Mouse (Mus musculus): Measurements from ENCODE around the gene Fndc11. TPM values are rescaled to one million over a fixed set of nuclear protein-coding genes. Genes with fewer than 3 reads are reported as not detected.
A peak's percentile ranks its signal among the peaks of the same experiment; 100 is the strongest.

Gene Fndc11
- total and polyA plus RNA-seq, 3 experiments: not detected

DNA sequence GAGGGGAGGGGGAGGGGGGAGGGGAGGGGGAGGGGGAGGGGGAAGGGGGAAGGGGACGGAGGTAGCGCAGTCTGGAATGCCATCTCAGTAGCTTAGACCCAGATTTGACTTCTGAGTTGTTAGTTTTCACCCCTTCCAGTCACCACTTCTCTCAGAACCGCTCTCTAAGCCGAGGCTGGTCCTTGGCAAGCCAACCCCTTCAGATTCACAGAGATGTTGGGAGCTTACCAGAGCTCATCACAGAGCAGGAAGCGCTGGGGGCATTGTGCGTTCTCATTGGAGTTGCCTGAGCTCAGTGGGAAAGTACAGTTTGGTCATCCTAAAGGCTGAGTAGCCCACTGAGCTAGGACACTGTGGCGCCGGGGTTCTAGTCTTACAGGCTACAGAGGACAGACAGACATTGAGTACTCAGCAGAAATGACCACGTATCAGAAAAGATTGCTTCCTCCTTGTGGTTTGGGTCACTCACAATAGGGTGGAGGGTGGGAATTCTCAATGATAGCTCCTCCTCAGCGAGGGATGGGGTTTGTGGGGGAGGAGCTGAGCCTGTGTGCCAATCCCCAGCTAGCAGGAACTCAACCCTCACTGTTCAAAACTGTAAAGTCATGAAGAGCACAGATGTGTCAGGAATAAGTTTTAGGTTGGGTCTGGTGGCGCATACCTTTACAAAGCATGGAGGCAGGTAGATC lies 24.0 kb downstream of the Fndc11 start:
- peaks cover 2 to 15% of the 10 kb centered on the region in 2 experiments for H3K4me1 ChIP-seq (ENCODE audit: control insufficient read depth in 1 of 2, insufficient read depth in 2 of 2, low read length in 2 of 2)
- H3K79me2 ChIP-seq (ENCODE audit: control insufficient read depth, insufficient read depth, low read length, poor library complexity): peaks cover 7% of the 10 kb centered on the region; the same call in 1 of the 2 replicates
- H3K4me3 ChIP-seq (ENCODE audit: control insufficient read depth in 1 of 2, insufficient read depth in 1 of 2, low read depth in 2 of 2, low read length in 2 of 2): peak overlapping the region; percentile 42 to 58
- peaks cover 0 to 17% of the 10 kb centered on the region in 2 experiments; a peak in 2 of 4 replicates for H3K36me3 ChIP-seq (ENCODE audit: control insufficient read depth in 1 of 2, insufficient read depth in 2 of 2, low read length in 2 of 2)
- H3K9ac ChIP-seq (ENCODE audit: control insufficient read depth, low read depth, low read length, poor library complexity, severe bottlenecking): peak overlapping the region; percentile 57
- no peaks in the 10 kb centered on the region for H3K9me3 ChIP-seq (replicated peaks; ENCODE audit: insufficient read depth, low read length)
- H3K27ac ChIP-seq (ENCODE audit: control insufficient read depth, low read depth, low read length): peak overlapping the region; percentile 80
- no peaks in the 10 kb centered on the region for H3K27me3 ChIP-seq (ENCODE audit: control insufficient read depth in 1 of 2, insufficient read depth in 2 of 2, low read length in 2 of 2)
- DNase-seq (ENCODE audit: low read depth, low spot score): peak; percentile 92
- TF ChIP-seq CHD1 (IDR thresholded peaks at IDR 0.05; ENCODE audit: low read depth, low read length): no peak
- peak; percentile 47; the same call in 1 of the 2 replicates for TF ChIP-seq MXI1 (IDR thresholded peaks at IDR 0.05; ENCODE audit: low read depth, low read length)
- no peak for TF ChIP-seq MAX (IDR thresholded peaks at IDR 0.05; ENCODE audit: low read length)
- no peak for TF ChIP-seq TCF12 (IDR thresholded peaks at IDR 0.05; ENCODE audit: low read depth, low read length)
- peak; percentile 13; the same call in 1 of the 2 replicates for TF ChIP-seq ELF1 (IDR thresholded peaks at IDR 0.05; ENCODE audit: low read depth, low read length)
- no peak for TF ChIP-seq USF2 (IDR thresholded peaks at IDR 0.05; ENCODE audit: borderline replicate concordance in 1 of 2, insufficient read depth in 1 of 2, low read depth in 1 of 2, low read length in 2 of 2)
- TF ChIP-seq POLR2AphosphoS5 (IDR thresholded peaks at IDR 0.05; ENCODE audit: borderline replicate concordance, low read depth, low read length): no peak
- no peak for TF ChIP-seq GATA1 (IDR thresholded peaks at IDR 0.05; ENCODE audit: low read depth, low read length)
- no peak for TF ChIP-seq MAZ (IDR thresholded peaks at IDR 0.05; ENCODE audit: low read depth, low read length)
- no peak for TF ChIP-seq E2F4 (IDR thresholded peaks at IDR 0.05; ENCODE audit: borderline replicate concordance, low read depth, low read length)
- TF ChIP-seq MYB (IDR thresholded peaks at IDR 0.05; ENCODE audit: low read depth, low read length): no peak
- TF ChIP-seq CHD2 (IDR thresholded peaks at IDR 0.05; ENCODE audit: low read length): no peak
- TF ChIP-seq NRF1 (IDR thresholded peaks at IDR 0.05; ENCODE audit: insufficient read depth, low read depth, low read length, poor library complexity, severe bottlenecking): no peak
- TF ChIP-seq CTCF (IDR thresholded peaks at IDR 0.05 in 2 of 3, conservative IDR thresholded peaks at IDR 0.05 in 1 of 3; ENCODE audit: control insufficient read depth in 1 of 3, insufficient read depth in 1 of 3, low read depth in 2 of 3, low read length in 3 of 3, poor library complexity in 1 of 3, severe bottlenecking in 1 of 3): no peak
- TF ChIP-seq NELFE (IDR thresholded peaks at IDR 0.05; ENCODE audit: low read depth, low read length): peak; percentile 62
- TF ChIP-seq ZNF384 (IDR thresholded peaks at IDR 0.05; ENCODE audit: low read depth, low read length): no peak
- no peak for TF ChIP-seq KAT2A (conservative IDR thresholded peaks at IDR 0.05; ENCODE audit: low read depth, low read length)
- no peak for TF ChIP-seq MYC (IDR thresholded peaks at IDR 0.05; ENCODE audit: low read depth, low read length)
- TF ChIP-seq JUND (IDR thresholded peaks at IDR 0.05; ENCODE audit: low read depth, low read length): no peak
- peak; percentile 80 for TF ChIP-seq TBP (IDR thresholded peaks at IDR 0.05; ENCODE audit: low read depth, low read length)
- TF ChIP-seq SIN3A (IDR thresholded peaks at IDR 0.05; ENCODE audit: low read length): peak; percentile 68; the same call in 1 of the 2 replicates
- no peak for TF ChIP-seq RAD21 (IDR thresholded peaks at IDR 0.05; ENCODE audit: low read depth, low read length)
- TF ChIP-seq MEF2A (IDR thresholded peaks at IDR 0.05; ENCODE audit: extremely low read depth, insufficient replicate concordance, low read depth, low read length, poor library complexity, severe bottlenecking): no peak
- TF ChIP-seq USF1 (IDR thresholded peaks at IDR 0.05; ENCODE audit: low read depth, low read length): no peak
- TF ChIP-seq HCFC1 (IDR thresholded peaks at IDR 0.05; ENCODE audit: low read depth, low read length): peak; percentile 46; the same call in 1 of the 2 replicates
- TF ChIP-seq POLR2AphosphoS2 (IDR thresholded peaks at IDR 0.05; ENCODE audit: low read length): no peak
- no peak for TF ChIP-seq ZC3H11A (IDR thresholded peaks at IDR 0.05; ENCODE audit: low read depth, low read length)
- no peak for TF ChIP-seq RCOR1 (IDR thresholded peaks at IDR 0.05; ENCODE audit: low read depth, low read length)
- peak; percentile 50; the same call in 1 of the 2 replicates for TF ChIP-seq ETS1 (IDR thresholded peaks at IDR 0.05; ENCODE audit: low read depth, low read length)
- TF ChIP-seq UBTF (IDR thresholded peaks at IDR 0.05; ENCODE audit: borderline replicate concordance, insufficient read depth, low read depth, low read length): no peak
- no peak for TF ChIP-seq GABPA (IDR thresholded peaks at IDR 0.05; ENCODE audit: low read depth, low read length)
- no peak for TF ChIP-seq MAFK (IDR thresholded peaks at IDR 0.05; ENCODE audit: borderline replicate concordance, low read depth, low read length)
- TF ChIP-seq TAL1 (IDR thresholded peaks at IDR 0.05; ENCODE audit: low read length): no peak
- no peak for TF ChIP-seq EP300 (IDR thresholded peaks at IDR 0.05; ENCODE audit: low read depth in 1 of 2, low read length in 2 of 2)
- TF ChIP-seq ZMIZ1 (IDR thresholded peaks at IDR 0.05; ENCODE audit: low read depth, low read length): no peak
- TF ChIP-seq BHLHE40 (IDR thresholded peaks at IDR 0.05; ENCODE audit: borderline replicate concordance, low read depth, low read length): no peak

Measured in MEL (cell line).